Mouse (Mus musculus): ENCODE measurements around the gene Sema4c.

GRCm38 (mm10) chr1:36558031-36558993, at the start of gene Sema4c:
- TF ChIP-seq CTCF (IDR thresholded peaks at IDR 0.05; ENCODE audit: low read depth), result no peak
- no peak for TF ChIP-seq EP300 (IDR thresholded peaks at IDR 0.05; ENCODE audit: low read depth)
